Mouse (Mus musculus) embryo, embryonic 11.5 days (tissue): ENCODE data around the gene Prr14l.
"Not testable (repeated sequence)": the region's sequence is repeated elsewhere in the genome, so short reads cannot be mapped to it uniquely, and the experiment has no call there.

Source experiments
- DNase-seq: peaks from one replicate; pipeline ENCODE4 v3.0.0-alpha.2; 2012; ENCODE audit warnings: low read depth, low spot score

The Prr14l gene

GRCm38 (mm10) chr5:32853731-32854507 is at the start of gene Prr14l:
Gene Prr14l (minus strand): TSS chr5:32854256.
- DNase-seq, result peak; percentile 96

GRCm38 (mm10) chr5:32886739-32887138 is 32.7 kb upstream of the Prr14l start:
- no peak for DNase-seq

- no peak for DNase-seq
Observed at GRCm38 (mm10) chr5:32872346-32872745, 18.3 kb upstream of the Prr14l start.

- no peak for DNase-seq
Observed at GRCm38 (mm10) chr5:32869389-32870024, 15.5 kb upstream of the Prr14l start.

DNA sequence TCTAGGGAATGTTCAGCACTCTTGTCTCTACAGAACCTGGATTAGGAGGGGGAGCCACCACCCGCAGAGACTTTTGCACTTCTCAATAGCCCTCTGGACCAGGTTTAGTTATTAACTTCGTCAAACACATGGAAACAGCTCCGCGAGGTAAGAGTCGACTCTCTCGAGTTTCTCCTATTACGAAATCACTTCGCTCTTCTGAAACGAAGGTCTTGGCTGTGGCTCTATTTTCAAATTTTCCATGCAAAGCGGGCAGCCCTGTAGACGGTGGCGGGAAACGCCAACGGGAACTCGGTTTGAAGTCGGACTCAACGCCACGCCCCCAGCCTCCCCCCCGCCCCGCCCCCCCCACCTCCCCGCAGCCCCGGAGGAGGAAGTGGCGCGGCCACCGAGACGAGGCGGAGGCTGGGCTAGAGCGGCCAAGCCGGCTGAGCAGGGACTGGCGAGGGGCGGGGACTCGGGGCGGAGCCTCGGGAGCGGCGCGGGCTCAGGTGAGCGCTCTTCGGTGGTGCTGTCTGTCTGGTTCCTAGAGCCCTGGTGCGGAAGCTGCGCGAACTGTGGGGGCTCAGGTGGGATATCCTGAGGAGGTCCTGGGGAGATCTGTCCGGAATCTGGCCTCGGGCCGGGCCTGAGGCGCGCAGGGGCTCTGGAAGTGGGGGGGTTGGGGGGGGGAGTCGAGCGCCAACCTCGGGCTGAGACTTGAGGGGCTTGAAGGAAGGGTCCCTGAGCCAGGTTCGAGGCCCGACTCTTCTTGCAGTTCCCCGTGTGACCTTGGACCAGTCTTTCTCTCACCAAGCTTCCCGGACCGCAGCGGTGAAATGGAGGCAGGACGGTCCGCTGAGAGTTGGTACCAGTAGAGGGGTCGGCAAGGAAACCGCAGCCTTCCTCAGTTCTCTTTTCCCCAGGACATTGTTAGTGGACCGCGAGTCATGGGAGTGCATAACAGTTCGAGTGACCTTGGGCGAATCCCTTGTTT is 9.5 kb upstream of the Prr14l start, which contains the start of gene Depdc5:
Gene Depdc5, plus strand, starts transcription at position 449 of the 976 bp plus-strand sequence.
- DNase-seq, result peak; percentile 91

DNA sequence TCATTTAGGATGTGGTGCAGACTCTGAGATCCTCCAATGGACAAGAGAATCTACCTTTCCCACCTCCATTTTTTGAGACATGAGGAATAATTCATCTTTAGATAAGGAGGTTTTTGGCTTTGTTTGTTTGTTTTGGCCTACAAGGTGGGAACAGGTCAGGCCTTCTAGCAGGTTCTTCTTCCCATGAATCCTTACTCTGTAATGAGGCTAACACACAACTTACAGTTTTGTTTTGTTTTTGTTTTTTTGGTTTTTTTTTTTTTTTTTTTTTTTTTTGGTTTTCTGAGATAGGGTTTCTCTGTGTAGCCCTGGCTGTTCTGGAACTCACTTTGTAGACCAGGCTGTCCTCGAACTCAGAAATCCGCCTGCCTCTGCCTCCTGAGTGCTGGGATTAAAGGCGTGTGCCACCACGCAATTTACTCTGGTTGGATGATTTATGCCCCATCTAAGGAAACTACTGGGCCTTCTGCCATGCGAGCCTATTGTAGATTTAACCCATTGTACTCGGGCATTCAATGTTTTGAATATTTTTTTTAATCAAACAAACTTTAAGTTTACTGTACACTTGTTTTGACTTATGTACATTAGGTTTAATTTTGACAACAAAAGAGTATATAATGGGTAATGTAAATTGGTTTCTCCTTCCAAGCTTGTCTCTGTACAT is 8.5 kb upstream of the Prr14l start:
- no peak for DNase-seq

- DNase-seq, result no peak
Observed at GRCm38 (mm10) chr5:32861082-32861481, 7.0 kb upstream of the Prr14l start.

GRCm38 (mm10) chr5:32857781-32858220 is 3.7 kb upstream of the Prr14l start:
- DNase-seq, result peak; percentile 34

DNA sequence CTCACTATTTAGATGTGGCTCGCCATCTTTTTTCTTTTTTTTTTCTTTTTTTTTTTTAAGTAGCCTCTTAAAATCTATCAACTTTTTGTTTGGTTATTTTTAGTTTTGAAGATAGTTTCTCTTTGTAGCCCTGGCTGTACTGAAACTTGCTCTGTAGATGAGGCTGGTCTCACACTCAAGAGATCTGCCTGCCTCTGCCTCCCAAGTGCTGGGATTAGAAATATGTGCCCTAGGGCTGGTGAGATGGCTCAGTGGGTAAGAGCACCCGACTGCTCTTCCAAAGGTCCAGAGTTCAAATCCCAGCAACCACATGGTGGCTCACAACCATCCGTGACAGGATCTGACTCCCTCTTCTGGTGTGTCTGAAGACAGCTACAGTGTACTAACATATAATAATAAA is 1.2 kb upstream of the Prr14l start:
- DNase-seq, result not testable (repeated sequence)

GRCm38 (mm10) chr5:32854818-32855217 is 762 bp upstream of the Prr14l start:
- no peak for DNase-seq

GRCm38 (mm10) chr5:32852026-32852425 is 2.0 kb downstream of the Prr14l start:
- DNase-seq, result no peak

GRCm38 (mm10) chr5:32849580-32849979 is 4.5 kb downstream of the Prr14l start:
- DNase-seq, result not testable (repeated sequence)

- DNase-seq, result no peak
Observed at GRCm38 (mm10) chr5:32849178-32849577, 4.9 kb downstream of the Prr14l start.

DNA sequence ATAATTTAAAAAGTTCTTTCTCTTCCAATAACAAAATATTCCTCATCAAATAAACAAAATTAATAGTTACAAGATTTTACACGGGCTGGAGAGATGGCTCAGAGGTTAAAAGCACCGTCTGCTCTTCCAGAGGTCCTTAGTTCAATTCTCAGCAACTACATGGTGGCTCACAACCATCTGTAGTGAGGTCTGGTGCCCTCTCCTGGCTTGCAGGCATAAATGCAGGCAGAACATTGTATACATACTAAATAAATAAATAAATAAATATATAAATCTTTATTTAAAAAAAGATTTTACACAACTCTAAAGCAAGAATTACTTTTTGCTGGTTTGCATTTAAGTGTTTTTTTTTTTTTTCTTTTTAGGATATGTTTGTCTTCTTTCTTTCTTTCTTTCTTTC is 14.0 kb downstream of the Prr14l start:
- DNase-seq, result no peak

- no peak for DNase-seq
Observed at GRCm38 (mm10) chr5:32836976-32837375, 17.1 kb downstream of the Prr14l start.

- DNase-seq, result no peak
Observed at GRCm38 (mm10) chr5:32834497-32834896, 19.6 kb downstream of the Prr14l start.

DNA sequence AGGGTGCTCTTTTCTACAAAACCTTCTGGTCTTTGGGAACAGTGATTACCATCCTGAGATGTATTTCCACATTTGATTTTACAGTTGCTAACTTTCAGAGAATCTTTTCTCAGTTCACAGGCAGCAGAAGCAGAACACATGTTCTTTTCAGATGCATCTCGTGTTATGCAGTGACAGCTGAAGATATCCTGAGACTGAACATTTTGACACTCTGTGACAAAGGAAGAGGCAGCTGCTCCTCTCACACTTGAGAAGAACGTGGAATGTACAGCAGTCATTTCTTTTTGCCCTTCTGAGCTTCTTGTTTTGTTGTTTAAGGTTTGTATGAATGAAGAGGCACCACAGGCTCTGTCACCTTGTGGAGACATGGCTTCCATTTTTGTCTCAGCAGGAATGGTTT is 24.0 kb downstream of the Prr14l start:
- DNase-seq, result no peak

GRCm38 (mm10) chr5:32828766-32829165 is 25.3 kb downstream of the Prr14l start:
- DNase-seq, result not testable (repeated sequence)

GRCm38 (mm10) chr5:32827009-32827408 is 27.0 kb downstream of the Prr14l start, which contains the start of gene Gm20671:
Gene Gm20671 (minus strand): TSS chr5:32827109.
- DNase-seq, result no peak

- DNase-seq, result no peak
Observed at GRCm38 (mm10) chr5:32820471-32820870, 33.6 kb downstream of the Prr14l start.

DNA sequence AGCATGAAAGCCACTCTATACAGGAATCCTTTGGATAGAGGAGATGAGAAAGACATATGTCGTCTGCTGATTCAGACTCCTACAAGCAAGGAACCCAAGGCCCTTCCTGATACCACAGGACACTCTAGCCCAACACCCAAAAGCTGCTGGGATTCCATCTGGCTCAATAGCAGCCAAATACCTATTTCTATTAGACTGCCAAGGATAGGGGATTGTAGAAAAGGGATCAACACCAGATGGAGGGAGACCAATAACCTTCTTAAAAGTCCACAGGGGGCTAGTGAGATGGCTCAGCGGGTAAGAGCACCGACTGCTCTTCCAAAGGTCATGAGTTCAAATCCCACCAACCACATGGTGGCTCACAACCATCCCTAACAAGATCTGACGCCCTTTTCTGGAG is 38.7 kb downstream of the Prr14l start:
- no peak for DNase-seq
